Mouse (Mus musculus) kidney, adult 2 months (tissue): Measurements from ENCODE around the gene Aven. TPM values are rescaled to one million over a fixed set of nuclear protein-coding genes. Genes with fewer than 3 reads are reported as not detected.
"Not testable (repeated sequence)": the region's sequence is repeated elsewhere in the genome, so short reads cannot be mapped to it uniquely, and the experiment has no call there.

Experiments used
- DNase-seq: peaks from one replicate; pipeline ENCODE4 v3.0.0; 2021
- H3K27ac ChIP-seq: fragments of 200-500 bp; 2 replicates; pipeline ENCODE4 v1.5.1; 2012; ENCODE audit warnings: low read depth, low read length, control low read depth, inconsistent platforms; ENCODE audit not compliant: insufficient read depth
- H3K27me3 ChIP-seq: fragments of 200-500 bp; replicated peaks from 2 replicates; pipeline ENCODE4 v1.6.1; 2012; ENCODE audit warnings: mild to moderate bottlenecking, moderate library complexity, low read length, inconsistent platforms; ENCODE audit not compliant: control insufficient read depth, insufficient read depth
- H3K36me3 ChIP-seq: fragments of 200-500 bp; 2 replicates; pipeline ENCODE4 v1.6.1; 2012; ENCODE audit warnings: mild to moderate bottlenecking, moderate library complexity, low read length, inconsistent platforms; ENCODE audit not compliant: control insufficient read depth, insufficient read depth
- H3K4me1 ChIP-seq: fragments of 200-500 bp; 2 replicates; pipeline ENCODE4 v1.6.1; 2011; ENCODE audit warnings: low read length; ENCODE audit not compliant: control insufficient read depth, insufficient read depth
- H3K4me3 ChIP-seq: fragments of 200-500 bp; 2 replicates; pipeline ENCODE4 v1.5.1; 2011; ENCODE audit warnings: mild to moderate bottlenecking, low read depth, low read length, control low read depth; ENCODE audit not compliant: insufficient read depth
- CTCF ChIP-seq: fragments of 200-500 bp; conservative IDR thresholded peaks from 2 replicates; pipeline ENCODE4 v1.5.1; 2011; ENCODE audit warnings: low read depth, mild to moderate bottlenecking, control low read depth, low read length, moderate library complexity, mixed read lengths; ENCODE audit not compliant: insufficient read depth, insufficient read length
- POLR2A ChIP-seq: fragments of 200-500 bp; IDR thresholded peaks from one replicate; pipeline ENCODE4 v1.6.1; 2011; ENCODE audit warnings: low read depth, low read length, control low read depth
- WGBS: fragments of 180-500 bp; shearing (Covaris S2); methylation state at CpG from one replicate; pipeline ENCODE4 v1.1.7; 2018; 5-methylcytosine and 5-hydroxymethylcytosine counted together
- polyA plus RNA-seq: library from polyadenylated mRNA; depleted of rRNA; stranded (reverse); fragments of >200 nt; gene quantifications from 2 replicates; pipeline ENCODE4 v1.2.3, GENCODE M21; 2012; rRNA removed

Gene Aven
- polyA plus RNA-seq: 6.5 and 9.5 TPM in 2 replicates

DNA sequence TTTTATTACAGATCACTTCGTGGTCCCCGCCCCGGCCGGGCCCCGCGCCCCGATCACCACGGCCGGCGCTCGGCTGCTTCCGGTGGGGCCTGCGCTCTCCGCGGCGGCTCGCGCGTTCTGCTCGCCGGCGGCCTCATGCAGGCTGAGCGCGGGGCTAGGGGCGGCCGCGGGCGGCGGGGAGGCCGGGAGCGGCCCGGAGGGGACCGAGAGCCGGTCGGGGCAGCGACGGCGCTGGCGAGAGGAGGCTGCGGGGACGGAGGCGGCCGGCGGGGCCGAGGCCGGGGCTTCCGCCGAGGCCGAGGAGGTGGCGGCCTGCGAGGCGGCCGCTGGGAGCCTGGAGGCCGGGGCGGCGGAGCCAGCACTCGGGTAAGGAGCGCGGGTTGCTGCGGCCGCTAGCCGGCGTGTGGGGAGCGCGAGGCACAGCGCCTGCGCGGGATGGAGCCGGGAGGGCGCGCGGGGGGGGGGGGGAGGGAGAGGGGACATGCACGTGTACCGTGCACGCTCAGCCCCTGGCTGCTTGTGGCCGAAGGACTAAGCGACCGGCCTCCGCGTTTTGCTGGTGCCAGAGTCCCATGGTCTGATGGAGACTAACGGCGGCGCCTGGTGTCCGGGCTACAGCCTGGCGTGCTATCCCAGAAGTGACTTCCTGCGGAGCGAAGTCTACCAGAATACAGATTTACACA lies at the start of gene Aven:
Gene Aven, plus strand, starts transcription at position 109 of the 683 bp plus-strand sequence.
- TF ChIP-seq CTCF: no peak
- TF ChIP-seq POLR2A: peak; percentile 37
- peak; percentile 91 for DNase-seq
- WGBS: 1% methylated on average over 75 of the region's 87 CpGs
- H3K4me3 ChIP-seq: peak within 1 kb of the TSS; percentile 92
- H3K4me1 ChIP-seq: peaks cover 8% of the 10 kb centered on the region; the same call in 1 of the 2 replicates
- no peaks in the 10 kb centered on the region for H3K36me3 ChIP-seq
- no peaks in the 10 kb centered on the region for H3K27me3 ChIP-seq
- peak within 1 kb of the TSS; percentile 96 for H3K27ac ChIP-seq

GRCm38 (mm10) chr2:112443491-112443890 lies 49.3 kb upstream of the Aven start:
- TF ChIP-seq POLR2A (no peak), CTCF (no peak)
- Histone ChIP-seq H3K27ac (no peak overlapping the region), H3K36me3 (no peaks in the 10 kb centered on the region), H3K4me1 (no peaks in the 10 kb centered on the region), H3K4me3 (no peak overlapping the region), H3K27me3 (no peaks in the 10 kb centered on the region)
- no peak for DNase-seq
- WGBS: 64% methylated on average over 2 of the region's 2 CpGs

DNA sequence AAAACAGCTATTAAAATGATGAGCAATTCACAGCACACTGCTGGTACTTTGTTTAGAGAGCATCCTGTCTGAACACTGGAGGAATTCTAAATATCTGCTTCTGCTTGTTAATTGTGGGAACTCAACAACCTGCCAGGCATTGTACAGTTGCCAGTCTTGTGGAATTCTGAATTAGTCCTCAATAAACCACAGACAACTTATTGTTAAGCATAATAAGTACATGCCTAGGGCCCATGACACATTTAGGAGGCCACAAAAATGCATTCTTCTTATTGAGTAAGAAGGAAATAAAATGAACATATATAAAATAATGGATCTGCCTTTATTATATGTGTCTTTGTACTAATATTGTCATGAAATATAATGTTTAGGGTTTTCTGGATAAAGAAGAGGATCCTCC lies 47.3 kb upstream of the Aven start:
- H3K36me3 ChIP-seq: no peaks in the 10 kb centered on the region
- DNase-seq: no peak
- no peaks in the 10 kb centered on the region for H3K27me3 ChIP-seq
- no peak overlapping the region for H3K4me3 ChIP-seq
- no peak overlapping the region for H3K27ac ChIP-seq
- TF ChIP-seq CTCF (no peak), POLR2A (no peak)
- no peaks in the 10 kb centered on the region for H3K4me1 ChIP-seq

- not testable (repeated sequence) for H3K27me3 ChIP-seq, H3K27ac ChIP-seq, H3K4me3 ChIP-seq, DNase-seq, H3K4me1 ChIP-seq, H3K36me3 ChIP-seq
- WGBS: 71% methylated on average over 4 of the region's 4 CpGs
These were observed 44.7 kb upstream of the Aven start for GRCm38 (mm10) chr2:112448046-112448445.

- TF ChIP-seq POLR2A (no peak), CTCF (no peak)
- no peaks in the 10 kb centered on the region for H3K4me1 ChIP-seq
- H3K4me3 ChIP-seq: no peak overlapping the region
- H3K36me3 ChIP-seq: no peaks in the 10 kb centered on the region
- H3K27ac ChIP-seq: no peak overlapping the region
- no peaks in the 10 kb centered on the region for H3K27me3 ChIP-seq
- DNase-seq: no peak
These were observed 44.2 kb upstream of the Aven start for GRCm38 (mm10) chr2:112448510-112449059.

DNA sequence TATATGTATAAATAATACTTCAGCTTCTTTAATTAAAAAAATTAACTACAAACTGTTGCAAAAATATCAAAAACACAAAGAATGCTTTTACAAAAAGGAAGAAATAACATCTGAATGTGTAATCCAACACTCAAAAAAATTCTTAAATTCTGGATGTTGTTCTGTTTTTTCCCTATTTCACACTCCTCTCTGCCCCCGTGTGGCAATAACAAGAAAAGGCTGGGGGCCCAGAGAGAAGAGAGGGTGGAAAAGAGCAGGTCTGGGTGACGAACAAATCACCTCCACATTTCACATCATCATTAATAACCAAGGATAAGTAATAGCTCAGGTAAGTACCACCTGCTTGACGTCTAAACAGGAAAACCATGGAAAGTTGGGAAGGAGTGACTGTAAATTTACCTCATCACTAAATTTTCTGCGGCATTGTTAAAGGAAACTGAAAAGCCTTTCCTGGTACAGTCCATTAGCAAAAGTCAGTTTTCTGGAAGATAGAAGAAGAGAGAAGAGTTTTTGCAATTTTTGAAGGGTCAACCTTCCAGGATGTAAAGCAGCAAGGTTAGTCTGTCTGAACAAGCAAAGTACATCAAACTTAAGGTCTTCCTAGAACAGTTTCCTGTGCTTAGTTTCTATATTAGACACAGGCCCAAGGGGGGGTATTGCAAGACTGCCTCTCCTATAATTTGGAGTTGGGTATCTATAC lies 43.0 kb upstream of the Aven start:
- H3K27ac ChIP-seq: no peak overlapping the region
- peak; percentile 30 for DNase-seq
- H3K4me3 ChIP-seq: no peak overlapping the region
- no peaks in the 10 kb centered on the region for H3K4me1 ChIP-seq
- H3K36me3 ChIP-seq: no peaks in the 10 kb centered on the region
- TF ChIP-seq POLR2A (no peak), CTCF (peak; percentile 35)
- WGBS: 29% methylated on average over 4 of the region's 4 CpGs
- H3K27me3 ChIP-seq: no peaks in the 10 kb centered on the region

- not testable (repeated sequence) for H3K4me3 ChIP-seq, H3K27ac ChIP-seq, H3K27me3 ChIP-seq, H3K36me3 ChIP-seq, H3K4me1 ChIP-seq, DNase-seq
These were observed 40.3 kb upstream of the Aven start for GRCm38 (mm10) chr2:112452513-112452912.
